Mouse (Mus musculus) CH12.LX (cell line): ENCODE measurements around the gene Uqcr10. TPM values are rescaled to one million over a fixed set of nuclear protein-coding genes. Genes with fewer than 3 reads are reported as not detected.

Source experiments
- DNase-seq: peaks from one replicate; pipeline ENCODE4 v3.0.0-alpha.2; 2013; ENCODE audit errors: extremely low read depth
- H3K27ac ChIP-seq: 2 replicates; pipeline ENCODE4 v1.5.1; 2012; ENCODE audit warnings: low read depth, mild to moderate bottlenecking, control low read depth, moderate library complexity; ENCODE audit not compliant: insufficient read depth
- H3K27me3 ChIP-seq: replicated peaks from 2 replicates; pipeline ENCODE3; 2012; ENCODE audit warnings: inconsistent platforms
- H3K36me3 ChIP-seq, 2 experiments: replicated peaks in 1 of 2; 2 replicates each; pipeline versions ENCODE3 to v1.6.1; 2012; ENCODE audit warnings: inconsistent platforms in 1 of 2, low read length in 1 of 2, mild to moderate bottlenecking in 1 of 2, mixed read lengths in 1 of 2, moderate library complexity in 1 of 2; ENCODE audit not compliant: control insufficient read depth in 1 of 2, insufficient read depth in 1 of 2
- H3K4me1 ChIP-seq, 2 experiments: 2 replicates each; pipeline ENCODE4 v1.6.1; 2012; ENCODE audit warnings: inconsistent platforms in 1 of 2, moderate library complexity in 1 of 2; ENCODE audit not compliant: insufficient read depth in 2 of 2, control insufficient read depth in 1 of 2
- H3K4me2 ChIP-seq: 2 replicates; pipeline ENCODE4 v1.6.1; 2012; ENCODE audit warnings: low read depth, mild to moderate bottlenecking, control low read depth; ENCODE audit not compliant: poor library complexity, insufficient read depth, severe bottlenecking
- H3K4me3 ChIP-seq, 3 experiments: fragments of 150-350 bp in 1 of 3; sonication (generic) in 1 of 3; replicated peaks in 1 of 3; 2 replicates each; pipeline versions ENCODE3 to v1.5.1; 2011 to 2012; ENCODE audit warnings: low read depth in 2 of 3, low read length in 2 of 3, mild to moderate bottlenecking in 2 of 3, moderate library complexity in 2 of 3, control low read depth in 1 of 3, improper control_type of control experiment in 1 of 3, inconsistent platforms in 1 of 3, mixed read lengths in 1 of 3; ENCODE audit not compliant: poor library complexity in 1 of 3
- H3K79me2 ChIP-seq: replicated peaks from 2 replicates; pipeline ENCODE4 v1.6.1; 2012; ENCODE audit warnings: mild to moderate bottlenecking, moderate library complexity; ENCODE audit not compliant: control insufficient read depth, poor library complexity, insufficient read depth, severe bottlenecking; ENCODE audit errors: extremely low read depth
- H3K9ac ChIP-seq: 2 replicates; pipeline ENCODE4 v1.6.1; 2012; ENCODE audit warnings: low read depth, mild to moderate bottlenecking, control low read depth, moderate library complexity; ENCODE audit not compliant: insufficient read depth
- H3K9me3 ChIP-seq: replicated peaks from 2 replicates; pipeline ENCODE3; 2012; ENCODE audit warnings: low read length, inconsistent platforms, mixed read lengths
- BHLHE40 ChIP-seq: IDR thresholded peaks from 2 replicates; pipeline ENCODE4 v1.6.1; 2011; ENCODE audit warnings: mild to moderate bottlenecking, low read depth, low read length, improper control_type of control experiment
- CHD1 ChIP-seq: IDR thresholded peaks from 2 replicates; pipeline ENCODE4 v1.6.1; 2012; ENCODE audit warnings: low read depth, low read length, improper control_type of control experiment, inconsistent platforms
- CHD2 ChIP-seq: IDR thresholded peaks from 2 replicates; pipeline ENCODE4 v1.6.1; 2011; ENCODE audit warnings: low read length, improper control_type of control experiment
- CTCF ChIP-seq, 2 experiments: IDR thresholded peaks in 1 of 2; conservative IDR thresholded peaks in 1 of 2; 2 replicates each; pipeline ENCODE4 v1.5.1; 2011 to 2012; ENCODE audit warnings: low read depth in 2 of 2, low read length in 2 of 2, improper control_type of control experiment in 1 of 2, inconsistent platforms in 1 of 2, mild to moderate bottlenecking in 1 of 2, moderate library complexity in 1 of 2
- E2F4 ChIP-seq: IDR thresholded peaks from 2 replicates; pipeline ENCODE4 v1.6.1; 2011; ENCODE audit warnings: low read depth, low read length, improper control_type of control experiment; ENCODE audit not compliant: insufficient replicate concordance
- ELF1 ChIP-seq: IDR thresholded peaks from 2 replicates; pipeline ENCODE4 v1.6.1; 2014; ENCODE audit warnings: low read depth, mild to moderate bottlenecking, inconsistent platforms, low read length, improper control_type of control experiment
- EP300 ChIP-seq: IDR thresholded peaks from 2 replicates; pipeline ENCODE4 v1.6.1; 2011; ENCODE audit warnings: low read length, improper control_type of control experiment
- ETS1 ChIP-seq: conservative IDR thresholded peaks from 2 replicates; pipeline ENCODE4 v1.6.1; 2012; ENCODE audit warnings: low read depth, mild to moderate bottlenecking, inconsistent platforms, low read length, improper control_type of control experiment, moderate library complexity
- GABPA ChIP-seq: IDR thresholded peaks from 2 replicates; pipeline ENCODE4 v1.6.1; 2012; ENCODE audit warnings: low read depth, low read length, improper control_type of control experiment, inconsistent platforms; ENCODE audit not compliant: insufficient replicate concordance
- HCFC1 ChIP-seq: IDR thresholded peaks from 2 replicates; pipeline ENCODE4 v1.6.1; 2012; ENCODE audit warnings: low read depth, mild to moderate bottlenecking, inconsistent platforms, low read length, improper control_type of control experiment
- IRF4 ChIP-seq: IDR thresholded peaks from 2 replicates; pipeline ENCODE4 v1.6.1; 2014; ENCODE audit warnings: low read depth, mild to moderate bottlenecking, inconsistent platforms, low read length, improper control_type of control experiment
- JUN ChIP-seq: IDR thresholded peaks from 2 replicates; pipeline ENCODE4 v1.6.1; 2011; ENCODE audit warnings: low read depth, mild to moderate bottlenecking, low read length, improper control_type of control experiment, moderate library complexity; ENCODE audit not compliant: insufficient read depth
- JUND ChIP-seq: conservative IDR thresholded peaks from 2 replicates; pipeline ENCODE4 v1.6.1; 2011; ENCODE audit warnings: low read depth, low read length, improper control_type of control experiment
- KAT2A ChIP-seq: IDR thresholded peaks from 2 replicates; pipeline ENCODE4 v1.6.1; 2012; ENCODE audit warnings: low read length, improper control_type of control experiment, inconsistent platforms; ENCODE audit not compliant: insufficient replicate concordance
- MAFK ChIP-seq: IDR thresholded peaks from 2 replicates; pipeline ENCODE4 v1.6.1; 2011; ENCODE audit warnings: low read length, improper control_type of control experiment; ENCODE audit not compliant: insufficient replicate concordance
- MAX ChIP-seq: IDR thresholded peaks from 2 replicates; pipeline ENCODE4 v1.6.1; 2011; ENCODE audit warnings: low read length, improper control_type of control experiment
- MAZ ChIP-seq: IDR thresholded peaks from 2 replicates; pipeline ENCODE4 v1.6.1; 2012; ENCODE audit warnings: low read depth, mild to moderate bottlenecking, inconsistent platforms, low read length, improper control_type of control experiment, moderate library complexity
- MEF2A ChIP-seq: IDR thresholded peaks from 2 replicates; pipeline ENCODE4 v1.6.1; 2014; ENCODE audit warnings: low read depth, mild to moderate bottlenecking, inconsistent platforms, low read length, improper control_type of control experiment, borderline replicate concordance
- MXI1 ChIP-seq: IDR thresholded peaks from 2 replicates; pipeline ENCODE4 v1.6.1; 2011; ENCODE audit warnings: mild to moderate bottlenecking, low read depth, low read length, improper control_type of control experiment
- MYC ChIP-seq: IDR thresholded peaks from 2 replicates; pipeline ENCODE4 v1.6.1; 2011; ENCODE audit warnings: low read depth, mild to moderate bottlenecking, improper control_type of control experiment, low read length
- NELFE ChIP-seq: IDR thresholded peaks from 2 replicates; pipeline ENCODE4 v1.6.1; 2011; ENCODE audit warnings: low read depth, low read length, improper control_type of control experiment
- NRF1 ChIP-seq: IDR thresholded peaks from 2 replicates; pipeline ENCODE4 v1.6.1; 2014; ENCODE audit warnings: low read depth, mild to moderate bottlenecking, inconsistent platforms, low read length, improper control_type of control experiment, moderate library complexity
- PAX5 ChIP-seq: IDR thresholded peaks from 2 replicates; pipeline ENCODE4 v1.6.1; 2012; ENCODE audit warnings: low read length, inconsistent platforms, mixed read lengths
- POLR2A ChIP-seq: IDR thresholded peaks from 2 replicates; pipeline ENCODE4 v1.6.1; 2011; ENCODE audit warnings: low read depth, mild to moderate bottlenecking, improper control_type of control experiment, low read length
- POLR2AphosphoS2 ChIP-seq: IDR thresholded peaks from 2 replicates; pipeline ENCODE4 v1.6.1; 2011; ENCODE audit warnings: low read depth, low read length, improper control_type of control experiment
- RAD21 ChIP-seq: IDR thresholded peaks from 2 replicates; pipeline ENCODE4 v1.6.1; 2011; ENCODE audit warnings: low read depth, mild to moderate bottlenecking, low read length, improper control_type of control experiment, moderate library complexity
- RCOR1 ChIP-seq: conservative IDR thresholded peaks from 2 replicates; pipeline ENCODE4 v1.6.1; 2012; ENCODE audit warnings: low read depth, mild to moderate bottlenecking, inconsistent platforms, low read length, improper control_type of control experiment
- SIN3A ChIP-seq: IDR thresholded peaks from 2 replicates; pipeline ENCODE4 v1.6.1; 2012; ENCODE audit warnings: low read length, improper control_type of control experiment, inconsistent platforms
- SMC3 ChIP-seq: IDR thresholded peaks from 2 replicates; pipeline ENCODE4 v1.6.1; 2011; ENCODE audit warnings: low read depth, low read length, improper control_type of control experiment
- TBP ChIP-seq: conservative IDR thresholded peaks from 2 replicates; pipeline ENCODE4 v1.6.1; 2011; ENCODE audit warnings: low read depth, low read length, improper control_type of control experiment
- TCF12 ChIP-seq: IDR thresholded peaks from 2 replicates; pipeline ENCODE4 v1.6.1; 2014; ENCODE audit warnings: low read depth, mild to moderate bottlenecking, inconsistent platforms, low read length, improper control_type of control experiment
- UBTF ChIP-seq: IDR thresholded peaks from 2 replicates; pipeline ENCODE4 v1.6.1; 2012; ENCODE audit warnings: low read depth, mild to moderate bottlenecking, inconsistent platforms, low read length, improper control_type of control experiment, moderate library complexity
- USF1 ChIP-seq: IDR thresholded peaks from 2 replicates; pipeline ENCODE4 v1.6.1; 2014; ENCODE audit warnings: low read depth, mild to moderate bottlenecking, inconsistent platforms, low read length, improper control_type of control experiment
- USF2 ChIP-seq: conservative IDR thresholded peaks from 2 replicates; pipeline ENCODE4 v1.6.1; 2011; ENCODE audit warnings: low read depth, low read length, improper control_type of control experiment
- ZC3H11A ChIP-seq: IDR thresholded peaks from 2 replicates; pipeline ENCODE4 v1.6.1; 2012; ENCODE audit warnings: low read depth, mild to moderate bottlenecking, inconsistent platforms, low read length, improper control_type of control experiment
- ZKSCAN1 ChIP-seq: IDR thresholded peaks from 2 replicates; pipeline ENCODE4 v1.6.1; 2012; ENCODE audit warnings: low read depth, inconsistent platforms, low read length, improper control_type of control experiment, borderline replicate concordance
- ZMIZ1 ChIP-seq: IDR thresholded peaks from 2 replicates; pipeline ENCODE4 v1.6.1; 2012; ENCODE audit warnings: low read depth, mild to moderate bottlenecking, inconsistent platforms, low read length, improper control_type of control experiment
- ZNF384 ChIP-seq: IDR thresholded peaks from 2 replicates; pipeline ENCODE4 v1.6.1; 2012; ENCODE audit warnings: low read depth, low read length, improper control_type of control experiment, inconsistent platforms
- dilution Hi-C: fragments of 300-500 bp; cut with MboI; formaldehyde crosslinking; loops from 2 replicates; pipeline ENCODE4 v1.14.3; 2020; ENCODE audit warnings: low sequenced_read_pairs; ENCODE audit not compliant: extremely low pct_unique_long_range_greater_than_20kb, extremely low pct_ligation_motif_present
- in situ Hi-C: fragments of 300-500 bp; cut with MboI; formaldehyde crosslinking; loops from 3 replicates; pipeline ENCODE4 v1.14.3; 2019; ENCODE audit warnings: low sequenced_read_pairs, low pct_ligation_motif_present, low pct_unique_long_range_greater_than_20kb, mixed read lengths
- polyA plus RNA-seq: library from polyadenylated mRNA; unstranded; fragments of >175 nt; gene quantifications from 2 replicates; pipeline ENCODE4 v1.2.1, GENCODE M21; 2012; ENCODE audit warnings: low read depth; ENCODE audit not compliant: insufficient read length
- total RNA-seq, 2 experiments: library from RNA; depleted of rRNA; stranded (reverse); fragments of 300-350 nt in 1 of 2; fragments of >200 nt in 1 of 2; gene quantifications; 2 replicates each; pipeline ENCODE4 v1.2.3; 2012 to 2014

The Uqcr10 gene
- total and polyA plus RNA-seq, 3 experiments, result 740 to 1,522 (median 1,007) TPM

DNA sequence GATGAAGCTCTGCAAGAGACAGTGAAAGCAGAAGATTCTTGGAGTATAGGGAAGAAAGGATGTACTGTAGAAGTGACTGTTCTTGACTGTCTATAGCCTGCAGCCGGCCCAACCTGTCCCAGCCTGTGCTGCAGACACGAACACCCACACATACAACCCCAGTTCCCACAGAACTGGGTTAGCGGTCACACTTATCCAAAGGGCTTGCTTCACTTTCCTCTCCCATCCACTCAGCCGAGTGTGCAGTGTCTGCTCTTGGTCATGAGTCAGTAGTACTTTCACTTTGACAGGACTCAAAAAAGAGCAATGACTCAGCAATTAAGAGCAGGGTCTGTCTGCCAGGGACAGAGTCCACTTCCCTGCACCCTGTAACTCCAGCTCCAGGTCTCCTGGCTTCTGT is 42.8 kb downstream of the Uqcr10 start:
- H3K4me1 ChIP-seq, result peaks cover 3 to 29% of the 10 kb centered on the region in 2 experiments
- TF ChIP-seq ZNF384, result no peak
- TF ChIP-seq MAZ, result no peak
- no peak for TF ChIP-seq RAD21
- no peak for TF ChIP-seq CHD1
- peak; percentile 82 for TF ChIP-seq SIN3A
- TF ChIP-seq E2F4, result no peak
- TF ChIP-seq JUN, result peak; percentile 81
- peak; percentile 98 for TF ChIP-seq MAFK
- no peak for TF ChIP-seq POLR2AphosphoS2
- TF ChIP-seq USF1, result no peak
- peak; percentile 22; the same call in 1 of the 2 replicates for TF ChIP-seq TCF12
- TF ChIP-seq MEF2A, result peak; percentile 43; the same call in 1 of the 2 replicates
- TF ChIP-seq KAT2A, result no peak
- TF ChIP-seq UBTF, result 0 out of 2 replicates have a peak, but pooled peaks have one; percentile 54
- TF ChIP-seq USF2, result no peak
- TF ChIP-seq ZMIZ1, result no peak
- peak; percentile 31; the same call in 1 of the 2 replicates for TF ChIP-seq POLR2A
- peak; percentile 81 for TF ChIP-seq EP300
- no peak for TF ChIP-seq PAX5
- 0 out of 2 replicates have a peak, but pooled peaks have one; percentile 41 for TF ChIP-seq MYC
- no peak for TF ChIP-seq ELF1
- TF ChIP-seq TBP, result no peak
- TF ChIP-seq GABPA, result peak; percentile 36; the same call in 1 of the 2 replicates
- TF ChIP-seq SMC3, result no peak
- TF ChIP-seq MAX, result no peak
- no peak for TF ChIP-seq CTCF (conservative IDR thresholded peaks at IDR 0.05 in 1 of 2, IDR thresholded peaks at IDR 0.05 in 1 of 2; ENCODE audit: low read depth in 2 of 2, low read length in 2 of 2)
- no peak for TF ChIP-seq NRF1
- TF ChIP-seq ZC3H11A, result no peak
- peak; percentile 87 for TF ChIP-seq ETS1
- TF ChIP-seq HCFC1, result no peak
- TF ChIP-seq MXI1, result peak; percentile 50; the same call in 1 of the 2 replicates
- TF ChIP-seq CHD2, result no peak
- no peak for TF ChIP-seq RCOR1
- TF ChIP-seq IRF4, result peak; percentile 92
- peak; percentile 92 for TF ChIP-seq BHLHE40
- TF ChIP-seq NELFE, result no peak
- TF ChIP-seq JUND, result peak; percentile 65; the same call in 1 of the 2 replicates
- no peak for TF ChIP-seq ZKSCAN1
- TF ChIP-seq, all 38 proteins: peak for 15
- Histone ChIP-seq H3K36me3 (peaks cover 35 to 56% of the 10 kb centered on the region in 2 experiments), H3K4me2 (peak overlapping the region; percentile 62), H3K4me3 (no peak overlapping the region), H3K27ac (peak overlapping the region; percentile 27; the same call in 1 of the 2 replicates), H3K9me3 (no peaks in the 10 kb centered on the region), H3K27me3 (no peaks in the 10 kb centered on the region), H3K9ac (peak overlapping the region; percentile 12; the same call in 1 of the 2 replicates), H3K79me2 (no peaks in the 10 kb centered on the region)
- dilution Hi-C loops (no loop called here), in situ Hi-C loops (no loop called here)
- DNase-seq, result peak; percentile 92
